Mouse (Mus musculus): ENCODE results near the gene A630001G21Rik. TPM values are rescaled to one million over a fixed set of nuclear protein-coding genes. Genes with fewer than 3 reads are reported as not detected.

A630001G21Rik gene
- polyA plus RNA-seq, 1 experiment from 2014 or later: 1.8 TPM

- Histone ChIP-seq H3K27me3 (ENCODE audit: control insufficient read depth, insufficient read depth, low read length) (no peaks in the 10 kb centered on the region), H3K27ac (ENCODE audit: low read depth, low read length) (no peak overlapping the region), H3K36me3 (ENCODE audit: control insufficient read depth, insufficient read depth, low read length) (no peaks in the 10 kb centered on the region), H3K4me2 (peak overlapping the region; percentile 54), H3K9me3 (replicated peaks; ENCODE audit: control insufficient read depth, low read length) (peaks cover 4% of the 10 kb centered on the region; the same call in 1 of the 2 replicates), H3K4me1 (ENCODE audit: control insufficient read depth, insufficient read depth, low read length) (no peaks in the 10 kb centered on the region), H3K4me3 (ENCODE audit: low read depth, low read length) (peak overlapping the region; percentile 25), H3K9ac (ENCODE audit: low read depth, low read length) (peak overlapping the region; percentile 58)
- ATAC-seq (replicated peaks; ENCODE audit: insufficient number of reproducible peaks, low FRiP score, low TSS enrichment): no peak; the same call in 1 of the 2 replicates
- 35% methylated on average over 18 of the region's 18 CpGs for WGBS (ENCODE audit: insufficient replicate concordance)
Observed at GRCm38 (mm10) chr1:85736355-85737184, 41.9 kb downstream of the A630001G21Rik start.

- H3K36me3 ChIP-seq (ENCODE audit: control insufficient read depth, insufficient read depth, low read length): no peaks in the 10 kb centered on the region
- no peak overlapping the region for H3K27ac ChIP-seq (ENCODE audit: low read depth, low read length)
- 66% methylated on average over 13 of the region's 13 CpGs for WGBS (ENCODE audit: insufficient replicate concordance)
- H3K4me2 ChIP-seq: peak overlapping the region; percentile 54
- no peak; the same call in 1 of the 2 replicates for ATAC-seq (replicated peaks; ENCODE audit: insufficient number of reproducible peaks, low FRiP score, low TSS enrichment)
- H3K4me3 ChIP-seq (ENCODE audit: low read depth, low read length): no peak overlapping the region
- H3K27me3 ChIP-seq (ENCODE audit: control insufficient read depth, insufficient read depth, low read length): no peaks in the 10 kb centered on the region
- peak overlapping the region; percentile 58; the same call in 1 of the 2 replicates for H3K9ac ChIP-seq (ENCODE audit: low read depth, low read length)
- peaks cover 4% of the 10 kb centered on the region; the same call in 1 of the 2 replicates for H3K9me3 ChIP-seq (replicated peaks; ENCODE audit: control insufficient read depth, low read length)
- H3K4me1 ChIP-seq (ENCODE audit: control insufficient read depth, insufficient read depth, low read length): no peaks in the 10 kb centered on the region
Observed at GRCm38 (mm10) chr1:85735463-85736123, 42.9 kb downstream of the A630001G21Rik start.

GRCm38 (mm10) chr1:85734511-85734910 is 43.9 kb downstream of the A630001G21Rik start:
- Histone ChIP-seq H3K27me3 (ENCODE audit: control insufficient read depth, insufficient read depth, low read length) (no peaks in the 10 kb centered on the region), H3K4me2 (no peak overlapping the region), H3K4me3 (ENCODE audit: low read depth, low read length) (no peak overlapping the region), H3K9me3 (replicated peaks; ENCODE audit: control insufficient read depth, low read length) (peaks cover 4% of the 10 kb centered on the region; the same call in 1 of the 2 replicates), H3K36me3 (ENCODE audit: control insufficient read depth, insufficient read depth, low read length) (no peaks in the 10 kb centered on the region), H3K27ac (ENCODE audit: low read depth, low read length) (no peak overlapping the region), H3K9ac (ENCODE audit: low read depth, low read length) (no peak overlapping the region), H3K4me1 (ENCODE audit: control insufficient read depth, insufficient read depth, low read length) (no peaks in the 10 kb centered on the region)
- ATAC-seq (replicated peaks; ENCODE audit: insufficient number of reproducible peaks, low FRiP score, low TSS enrichment): no peak
- WGBS (ENCODE audit: insufficient replicate concordance): 68% methylated on average over 1 of the region's 1 CpGs

GRCm38 (mm10) chr1:85732581-85732980 is 45.9 kb downstream of the A630001G21Rik start:
- no peaks in the 10 kb centered on the region for H3K9me3 ChIP-seq (replicated peaks; ENCODE audit: control insufficient read depth, low read length)
- H3K9ac ChIP-seq (ENCODE audit: low read depth, low read length): no peak overlapping the region
- ATAC-seq (replicated peaks; ENCODE audit: insufficient number of reproducible peaks, low FRiP score, low TSS enrichment): no peak
- no peaks in the 10 kb centered on the region for H3K4me1 ChIP-seq (ENCODE audit: control insufficient read depth, insufficient read depth, low read length)
- H3K27me3 ChIP-seq (ENCODE audit: control insufficient read depth, insufficient read depth, low read length): no peaks in the 10 kb centered on the region
- no peak overlapping the region for H3K27ac ChIP-seq (ENCODE audit: low read depth, low read length)
- WGBS (ENCODE audit: insufficient replicate concordance): 77% methylated on average over 3 of the region's 3 CpGs
- no peak overlapping the region for H3K4me3 ChIP-seq (ENCODE audit: low read depth, low read length)
- no peak overlapping the region for H3K4me2 ChIP-seq
- H3K36me3 ChIP-seq (ENCODE audit: control insufficient read depth, insufficient read depth, low read length): no peaks in the 10 kb centered on the region

GRCm38 (mm10) chr1:85730471-85730870 is 48.0 kb downstream of the A630001G21Rik start:
- no peaks in the 10 kb centered on the region for H3K4me1 ChIP-seq (ENCODE audit: control insufficient read depth, insufficient read depth, low read length)
- H3K4me3 ChIP-seq (ENCODE audit: low read depth, low read length): no peak overlapping the region
- no peaks in the 10 kb centered on the region for H3K27me3 ChIP-seq (ENCODE audit: control insufficient read depth, insufficient read depth, low read length)
- WGBS (ENCODE audit: insufficient replicate concordance): 68% methylated on average over 6 of the region's 6 CpGs
- no peak for ATAC-seq (replicated peaks; ENCODE audit: insufficient number of reproducible peaks, low FRiP score, low TSS enrichment)
- H3K9me3 ChIP-seq (replicated peaks; ENCODE audit: control insufficient read depth, low read length): no peaks in the 10 kb centered on the region
- H3K27ac ChIP-seq (ENCODE audit: low read depth, low read length): no peak overlapping the region
- no peaks in the 10 kb centered on the region for H3K36me3 ChIP-seq (ENCODE audit: control insufficient read depth, insufficient read depth, low read length)
- H3K4me2 ChIP-seq: no peak overlapping the region
- H3K9ac ChIP-seq (ENCODE audit: low read depth, low read length): no peak overlapping the region

- no peak for ATAC-seq (replicated peaks; ENCODE audit: insufficient number of reproducible peaks, low FRiP score, low TSS enrichment)
- H3K4me1 ChIP-seq (ENCODE audit: control insufficient read depth, insufficient read depth, low read length): peaks cover 14% of the 10 kb centered on the region
- H3K27ac ChIP-seq (ENCODE audit: low read depth, low read length): no peak overlapping the region
- no peak overlapping the region for H3K4me2 ChIP-seq
- WGBS (ENCODE audit: insufficient replicate concordance): 61% methylated on average over 10 of the region's 10 CpGs
- no peak overlapping the region for H3K4me3 ChIP-seq (ENCODE audit: low read depth, low read length)
- no peaks in the 10 kb centered on the region for H3K27me3 ChIP-seq (ENCODE audit: control insufficient read depth, insufficient read depth, low read length)
- H3K9ac ChIP-seq (ENCODE audit: low read depth, low read length): no peak overlapping the region
- H3K9me3 ChIP-seq (replicated peaks; ENCODE audit: control insufficient read depth, low read length): no peaks in the 10 kb centered on the region
- no peaks in the 10 kb centered on the region for H3K36me3 ChIP-seq (ENCODE audit: control insufficient read depth, insufficient read depth, low read length)
Observed at GRCm38 (mm10) chr1:85720220-85720893, 58.1 kb downstream of the A630001G21Rik start.

- H3K9me3 ChIP-seq (replicated peaks; ENCODE audit: control insufficient read depth, low read length): no peaks in the 10 kb centered on the region
- WGBS (ENCODE audit: insufficient replicate concordance): 27% methylated on average over 4 of the region's 4 CpGs
- no peaks in the 10 kb centered on the region for H3K27me3 ChIP-seq (ENCODE audit: control insufficient read depth, insufficient read depth, low read length)
- no peak overlapping the region for H3K4me2 ChIP-seq
- H3K4me3 ChIP-seq (ENCODE audit: low read depth, low read length): no peak overlapping the region
- peaks cover 14% of the 10 kb centered on the region for H3K4me1 ChIP-seq (ENCODE audit: control insufficient read depth, insufficient read depth, low read length)
- H3K9ac ChIP-seq (ENCODE audit: low read depth, low read length): no peak overlapping the region
- H3K27ac ChIP-seq (ENCODE audit: low read depth, low read length): peak overlapping the region; percentile 10
- peak; percentile 57; the same call in 1 of the 2 replicates for ATAC-seq (replicated peaks; ENCODE audit: insufficient number of reproducible peaks, low FRiP score, low TSS enrichment)
- H3K36me3 ChIP-seq (ENCODE audit: control insufficient read depth, insufficient read depth, low read length): no peaks in the 10 kb centered on the region
Observed at GRCm38 (mm10) chr1:85719049-85719448, 59.4 kb downstream of the A630001G21Rik start.

GRCm38 (mm10) chr1:85716447-85717027 is 61.9 kb downstream of the A630001G21Rik start:
- H3K4me1 ChIP-seq (ENCODE audit: control insufficient read depth, insufficient read depth, low read length): peaks cover 14% of the 10 kb centered on the region
- H3K27ac ChIP-seq (ENCODE audit: low read depth, low read length): no peak overlapping the region
- 58% methylated on average over 7 of the region's 7 CpGs for WGBS (ENCODE audit: insufficient replicate concordance)

More at GRCm38 (mm10) chr1:85716447-85717027, 61.9 kb downstream of the A630001G21Rik start:
- H3K36me3 ChIP-seq (ENCODE audit: control insufficient read depth, insufficient read depth, low read length): no peaks in the 10 kb centered on the region
- H3K9ac ChIP-seq (ENCODE audit: low read depth, low read length): no peak overlapping the region
- H3K9me3 ChIP-seq (replicated peaks; ENCODE audit: control insufficient read depth, low read length): no peaks in the 10 kb centered on the region
- H3K4me2 ChIP-seq: no peak overlapping the region
- no peak overlapping the region for H3K4me3 ChIP-seq (ENCODE audit: low read depth, low read length)
- H3K27me3 ChIP-seq (ENCODE audit: control insufficient read depth, insufficient read depth, low read length): no peaks in the 10 kb centered on the region
- no peak for ATAC-seq (replicated peaks; ENCODE audit: insufficient number of reproducible peaks, low FRiP score, low TSS enrichment)

Measured in heart, embryonic 11.5 days (tissue).